Mouse (Mus musculus) midbrain, embryonic 12.5 days (tissue): Measurements from ENCODE around the gene Ern1. TPM values are rescaled to one million over a fixed set of nuclear protein-coding genes. Genes with fewer than 3 reads are reported as not detected.

Experiments
- ATAC-seq: fragments of 200-750 bp; cut with Nextera tagmentation; 2 replicates; pipeline ENCODE4 v1.8.0; 2017; ENCODE audit warnings: low read depth, moderate TSS enrichment, moderate library complexity; ENCODE audit not compliant: low FRiP score
- H3K27ac ChIP-seq: fragments of 300-500 bp; sonication (generic); replicated peaks from 2 replicates; pipeline ENCODE4 v1.5.1; 2016; ENCODE audit warnings: mild to moderate bottlenecking
- H3K27me3 ChIP-seq: fragments of 300-500 bp; sonication (generic); 2 replicates; pipeline ENCODE4 v1.6.1; 2016; ENCODE audit warnings: mild to moderate bottlenecking
- H3K36me3 ChIP-seq: fragments of 300-500 bp; sonication (generic); 2 replicates; pipeline ENCODE4 v1.6.1; 2016
- H3K4me1 ChIP-seq: fragments of 300-500 bp; sonication (generic); 2 replicates; pipeline ENCODE4 v1.6.1; 2016
- H3K4me2 ChIP-seq: fragments of 300-500 bp; sonication (generic); replicated peaks from 2 replicates; pipeline ENCODE4 v1.6.1; 2016; ENCODE audit warnings: mild to moderate bottlenecking, moderate library complexity
- H3K4me3 ChIP-seq: fragments of 300-500 bp; sonication (generic); 2 replicates; pipeline ENCODE4 v1.5.1; 2016; ENCODE audit warnings: mild to moderate bottlenecking
- H3K9ac ChIP-seq: fragments of 300-500 bp; sonication (generic); replicated peaks from 2 replicates; pipeline ENCODE4 v1.6.1; 2016; ENCODE audit warnings: mild to moderate bottlenecking, moderate library complexity
- H3K9me3 ChIP-seq: fragments of 300-500 bp; sonication (generic); 2 replicates; pipeline ENCODE4 v1.6.1; 2016; ENCODE audit warnings: mild to moderate bottlenecking
- WGBS: fragments of 180-500 bp; shearing (Covaris S2); methylation state at CpG from one replicate; pipeline ENCODE4 v1.1.7; 2016; 5-methylcytosine and 5-hydroxymethylcytosine counted together
- polyA plus RNA-seq: library from polyadenylated mRNA; unstranded; fragments of >200 nt; fragmentation: Nextera tagmentation; extraction: Ambion mirVana; gene quantifications from 2 replicates; pipeline ENCODE4 v1.2.1, GENCODE M21; 2016

Gene Ern1
- polyA plus RNA-seq, 1 experiment from 2014 or later = 6.6 TPM

- Histone ChIP-seq H3K9me3 (0 out of 2 replicates have a peak, but pooled peaks cover 3% of the 10 kb centered on the region), H3K27ac (no peak overlapping the region), H3K27me3 (no peaks in the 10 kb centered on the region), H3K36me3 (no peaks in the 10 kb centered on the region), H3K4me1 (0 out of 2 replicates have a peak, but pooled peaks cover 4% of the 10 kb centered on the region), H3K4me3 (no peak overlapping the region), H3K9ac (no peak overlapping the region), H3K4me2 (no peak overlapping the region)
- 94% methylated on average over 1 of the region's 1 CpGs for WGBS
- no peak for ATAC-seq
These were observed 12.3 kb downstream of the Ern1 start for GRCm38 (mm10) chr11:106475309-106475708.

GRCm38 (mm10) chr11:106471629-106472028, 16.0 kb downstream of the Ern1 start:
- Histone ChIP-seq H3K36me3 (no peaks in the 10 kb centered on the region), H3K4me1 (no peaks in the 10 kb centered on the region), H3K9me3 (0 out of 2 replicates have a peak, but pooled peaks cover 3% of the 10 kb centered on the region), H3K4me2 (no peak overlapping the region), H3K27me3 (no peaks in the 10 kb centered on the region), H3K27ac (no peak overlapping the region), H3K9ac (no peak overlapping the region), H3K4me3 (no peak overlapping the region)
- no peak for ATAC-seq
- WGBS = 90% methylated on average over 1 of the region's 1 CpGs

- 96% methylated on average over 1 of the region's 1 CpGs for WGBS
- Histone ChIP-seq H3K9me3 (no peaks in the 10 kb centered on the region), H3K27me3 (no peaks in the 10 kb centered on the region), H3K27ac (no peak overlapping the region), H3K9ac (no peak overlapping the region), H3K36me3 (no peaks in the 10 kb centered on the region), H3K4me3 (no peak overlapping the region), H3K4me2 (no peak overlapping the region), H3K4me1 (no peaks in the 10 kb centered on the region)
- ATAC-seq = no peak
These were observed 19.1 kb downstream of the Ern1 start for GRCm38 (mm10) chr11:106468509-106468908.

- Histone ChIP-seq H3K9me3 (no peaks in the 10 kb centered on the region), H3K4me1 (no peaks in the 10 kb centered on the region), H3K36me3 (no peaks in the 10 kb centered on the region), H3K9ac (no peak overlapping the region), H3K27me3 (no peaks in the 10 kb centered on the region), H3K4me2 (no peak overlapping the region), H3K27ac (no peak overlapping the region), H3K4me3 (no peak overlapping the region)
- WGBS = 91% methylated on average over 4 of the region's 4 CpGs
- no peak for ATAC-seq
These were observed 21.7 kb downstream of the Ern1 start for GRCm38 (mm10) chr11:106465932-106466331.

GRCm38 (mm10) chr11:106465545-106465903, 22.1 kb downstream of the Ern1 start:
- Histone ChIP-seq H3K36me3 (no peaks in the 10 kb centered on the region), H3K4me3 (no peak overlapping the region), H3K27me3 (no peaks in the 10 kb centered on the region), H3K27ac (no peak overlapping the region), H3K4me1 (no peaks in the 10 kb centered on the region), H3K9ac (no peak overlapping the region), H3K4me2 (no peak overlapping the region), H3K9me3 (no peaks in the 10 kb centered on the region)
- no peak for ATAC-seq
- WGBS = 95% methylated on average over 1 of the region's 1 CpGs

GRCm38 (mm10) chr11:106464681-106465544, 22.7 kb downstream of the Ern1 start:
- 93% methylated on average over 4 of the region's 4 CpGs for WGBS
- Histone ChIP-seq H3K4me1 (no peaks in the 10 kb centered on the region), H3K4me2 (no peak overlapping the region), H3K9me3 (no peaks in the 10 kb centered on the region), H3K36me3 (no peaks in the 10 kb centered on the region), H3K9ac (no peak overlapping the region), H3K27me3 (no peaks in the 10 kb centered on the region), H3K27ac (no peak overlapping the region), H3K4me3 (no peak overlapping the region)
- no peak for ATAC-seq

GRCm38 (mm10) chr11:106463845-106464244, 23.8 kb downstream of the Ern1 start:
- H3K9ac ChIP-seq = no peak overlapping the region
- no peak overlapping the region for H3K4me3 ChIP-seq

GRCm38 (mm10) chr11:106462309-106462708, 25.3 kb downstream of the Ern1 start:
- Histone ChIP-seq H3K27me3 (no peaks in the 10 kb centered on the region), H3K4me3 (no peak overlapping the region), H3K36me3 (no peaks in the 10 kb centered on the region), H3K4me1 (no peaks in the 10 kb centered on the region), H3K4me2 (no peak overlapping the region), H3K9me3 (no peaks in the 10 kb centered on the region), H3K9ac (no peak overlapping the region), H3K27ac (no peak overlapping the region)
- WGBS = 90% methylated on average over 3 of the region's 3 CpGs
- no peak for ATAC-seq

More at GRCm38 (mm10) chr11:106463845-106464244, 23.8 kb downstream of the Ern1 start:
- no peak for ATAC-seq
- Histone ChIP-seq H3K4me1 (no peaks in the 10 kb centered on the region), H3K4me2 (no peak overlapping the region), H3K36me3 (no peaks in the 10 kb centered on the region), H3K27me3 (no peaks in the 10 kb centered on the region), H3K27ac (no peak overlapping the region), H3K9me3 (no peaks in the 10 kb centered on the region)
- 65% methylated on average over 5 of the region's 5 CpGs for WGBS

- Histone ChIP-seq H3K4me2 (no peak overlapping the region), H3K4me3 (no peak overlapping the region), H3K27me3 (no peaks in the 10 kb centered on the region), H3K36me3 (no peaks in the 10 kb centered on the region), H3K27ac (no peak overlapping the region), H3K9me3 (no peaks in the 10 kb centered on the region), H3K9ac (no peak overlapping the region), H3K4me1 (no peaks in the 10 kb centered on the region)
- WGBS = 79% methylated on average over 5 of the region's 5 CpGs
- no peak for ATAC-seq
These were observed 26.3 kb downstream of the Ern1 start for GRCm38 (mm10) chr11:106461145-106461932.

GRCm38 (mm10) chr11:106460671-106461070, 27.0 kb downstream of the Ern1 start:
- no peaks in the 10 kb centered on the region for H3K4me1 ChIP-seq
- H3K4me2 ChIP-seq = no peak overlapping the region
- H3K9ac ChIP-seq = no peak overlapping the region
- H3K27me3 ChIP-seq = no peaks in the 10 kb centered on the region
- 96% methylated on average over 1 of the region's 1 CpGs for WGBS
- ATAC-seq = no peak
- no peaks in the 10 kb centered on the region for H3K36me3 ChIP-seq
- no peaks in the 10 kb centered on the region for H3K9me3 ChIP-seq
- H3K4me3 ChIP-seq = no peak overlapping the region
- H3K27ac ChIP-seq = no peak overlapping the region

GRCm38 (mm10) chr11:106458540-106458939, 29.1 kb downstream of the Ern1 start:
- Histone ChIP-seq H3K9ac (no peak overlapping the region), H3K4me1 (no peaks in the 10 kb centered on the region), H3K9me3 (no peaks in the 10 kb centered on the region), H3K27ac (no peak overlapping the region), H3K4me2 (no peak overlapping the region), H3K27me3 (no peaks in the 10 kb centered on the region), H3K36me3 (no peaks in the 10 kb centered on the region), H3K4me3 (no peak overlapping the region)
- ATAC-seq = no peak
- 96% methylated on average over 4 of the region's 4 CpGs for WGBS

- H3K4me2 ChIP-seq = no peak overlapping the region
- no peak overlapping the region for H3K4me3 ChIP-seq
- H3K4me1 ChIP-seq = no peaks in the 10 kb centered on the region
- 41% methylated on average over 3 of the region's 3 CpGs for WGBS
- H3K9me3 ChIP-seq = no peaks in the 10 kb centered on the region
- ATAC-seq = no peak
- H3K36me3 ChIP-seq = no peaks in the 10 kb centered on the region
- H3K27ac ChIP-seq = no peak overlapping the region
- H3K9ac ChIP-seq = no peak overlapping the region
- no peaks in the 10 kb centered on the region for H3K27me3 ChIP-seq
These were observed 44.0 kb downstream of the Ern1 start for GRCm38 (mm10) chr11:106443646-106444045.
